Mouse (Mus musculus) liver, adult 2 months (tissue): ENCODE measurements at regions not wholly inside any gene's neighbourhood (a gene's known extent, or its start where the extent isn't known, plus 50 kb on each side); places are given as distances from the start of the nearest gene placed in this dataset.

Experiments used
- CTCF ChIP-seq: fragments of 200-500 bp; IDR thresholded peaks from 2 replicates; pipeline ENCODE4 v1.5.1; 2011; ENCODE audit warnings: low read depth, low read length, control low read depth
- POLR2A ChIP-seq: fragments of 200-500 bp; IDR thresholded peaks from 2 replicates; pipeline ENCODE4 v1.6.1; 2011; ENCODE audit warnings: low read length, control low read depth; ENCODE audit not compliant: insufficient read depth; ENCODE audit errors: extremely low read depth

DNA sequence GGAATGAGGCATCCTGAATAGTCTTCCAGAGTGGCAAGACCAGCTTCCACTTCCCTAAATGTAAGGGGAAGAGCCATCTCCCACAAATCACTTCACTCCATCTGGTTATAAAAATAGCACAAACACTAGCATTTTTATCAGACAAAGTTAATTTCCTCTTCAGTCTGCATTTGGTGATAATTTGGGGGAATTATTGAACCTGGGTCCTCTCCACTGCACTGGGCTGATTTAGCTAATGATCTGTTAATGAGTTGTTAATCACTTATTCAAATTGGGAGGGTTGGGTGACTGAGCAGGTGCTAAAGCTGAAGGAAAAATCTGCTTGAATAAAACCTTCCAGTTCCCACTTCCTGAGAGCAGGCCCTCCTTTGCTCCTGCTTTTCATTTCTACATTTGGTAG, 531.4 kb upstream of the Kirrel3 start:
- TF ChIP-seq POLR2A = no peak
- TF ChIP-seq CTCF = no peak
